Mouse (Mus musculus) thymus, adult 2 months (tissue): Measurements from ENCODE around the gene Pp2d1.

Experiments
- CTCF ChIP-seq: fragments of 200-500 bp; IDR thresholded peaks from 2 replicates; pipeline ENCODE4 v1.5.1; 2012; ENCODE audit warnings: mild to moderate bottlenecking, control low read depth, low read length, moderate library complexity, borderline replicate concordance; ENCODE audit not compliant: control insufficient read depth, poor library complexity, insufficient read depth; ENCODE audit errors: extremely low read depth
- POLR2A ChIP-seq: fragments of 200-500 bp; IDR thresholded peaks from 2 replicates; pipeline ENCODE4 v1.6.1; 2012; ENCODE audit warnings: mild to moderate bottlenecking, low read length, control low read depth, moderate library complexity; ENCODE audit not compliant: control insufficient read depth, poor library complexity, insufficient read depth; ENCODE audit errors: extremely low read depth

- TF ChIP-seq CTCF (no peak), POLR2A (no peak)
These were observed 70.6 kb downstream of the Pp2d1 start for GRCm38 (mm10) chr17:53468697-53469096.
